Mouse (Mus musculus) hindbrain, embryonic 12.5 days (tissue): ENCODE measurements around the gene Ablim2. TPM values are rescaled to one million over a fixed set of nuclear protein-coding genes. Genes with fewer than 3 reads are reported as not detected.

Source experiments
- ATAC-seq: fragments of 200-750 bp; cut with Nextera tagmentation; 2 replicates; pipeline ENCODE4 v1.8.0; 2017; ENCODE audit warnings: moderate TSS enrichment; ENCODE audit not compliant: low FRiP score
- H3K27ac ChIP-seq: fragments of 300-500 bp; sonication (generic); 2 replicates; pipeline ENCODE4 v1.5.1; 2016; ENCODE audit warnings: mild to moderate bottlenecking
- H3K27me3 ChIP-seq: fragments of 300-500 bp; sonication (generic); 2 replicates; pipeline ENCODE4 v1.6.1; 2016; ENCODE audit warnings: mild to moderate bottlenecking
- H3K36me3 ChIP-seq: fragments of 300-500 bp; sonication (generic); 2 replicates; pipeline ENCODE4 v1.6.1; 2016; ENCODE audit warnings: mild to moderate bottlenecking
- H3K4me1 ChIP-seq: fragments of 300-500 bp; sonication (generic); 2 replicates; pipeline ENCODE4 v1.6.1; 2016
- H3K4me2 ChIP-seq: fragments of 300-500 bp; sonication (generic); replicated peaks from 2 replicates; pipeline ENCODE4 v1.6.1; 2016; ENCODE audit warnings: mild to moderate bottlenecking
- H3K4me3 ChIP-seq: fragments of 300-500 bp; sonication (generic); 2 replicates; pipeline ENCODE4 v1.5.1; 2016; ENCODE audit warnings: mild to moderate bottlenecking
- H3K9ac ChIP-seq: fragments of 300-500 bp; sonication (generic); 2 replicates; pipeline ENCODE4 v1.6.1; 2016; ENCODE audit warnings: mild to moderate bottlenecking, moderate library complexity
- H3K9me3 ChIP-seq: fragments of 300-500 bp; sonication (generic); replicated peaks from 2 replicates; pipeline ENCODE4 v1.6.1; 2016; ENCODE audit warnings: mild to moderate bottlenecking
- WGBS: fragments of 180-500 bp; shearing (Covaris S2); methylation state at CpG from one replicate; pipeline ENCODE4 v1.1.7; 2016; 5-methylcytosine and 5-hydroxymethylcytosine counted together
- polyA plus RNA-seq: library from polyadenylated mRNA; unstranded; fragments of >200 nt; fragmentation: Nextera tagmentation; extraction: Ambion mirVana; gene quantifications from 2 replicates; pipeline ENCODE4 v1.2.1, GENCODE M21; 2016

Ablim2 gene
- polyA plus RNA-seq, 1 experiment from 2014 or later: 3.9 TPM

- no peaks in the 10 kb centered on the region for H3K9me3 ChIP-seq
- ATAC-seq: no peak
- peaks cover 63% of the 10 kb centered on the region for H3K4me1 ChIP-seq
- H3K9ac ChIP-seq: no peak overlapping the region
- H3K4me2 ChIP-seq: peak overlapping the region; percentile 90
- no peaks in the 10 kb centered on the region for H3K36me3 ChIP-seq
- 87% methylated on average over 4 of the region's 4 CpGs for WGBS
- H3K4me3 ChIP-seq: 0 out of 2 replicates have a peak overlapping the region, but pooled peaks have one; percentile 93
- peaks cover 3% of the 10 kb centered on the region; the same call in 1 of the 2 replicates for H3K27me3 ChIP-seq
- no peak overlapping the region for H3K27ac ChIP-seq
Measured at GRCm38 (mm10) chr5:35895926-35896325, 138.2 kb downstream of the Ablim2 start.

GRCm38 (mm10) chr5:35896556-35896955, 138.9 kb downstream of the Ablim2 start:
- peaks cover 3% of the 10 kb centered on the region; the same call in 1 of the 2 replicates for H3K27me3 ChIP-seq
- ATAC-seq: no peak
- peaks cover 70% of the 10 kb centered on the region for H3K4me1 ChIP-seq
- H3K4me2 ChIP-seq: peak overlapping the region; percentile 90
- H3K9ac ChIP-seq: no peak overlapping the region
- WGBS: 71% methylated on average over 4 of the region's 4 CpGs
- no peaks in the 10 kb centered on the region for H3K36me3 ChIP-seq
- no peaks in the 10 kb centered on the region for H3K9me3 ChIP-seq
- no peak overlapping the region for H3K4me3 ChIP-seq
- H3K27ac ChIP-seq: peak overlapping the region; percentile 35; the same call in 1 of the 2 replicates

GRCm38 (mm10) chr5:35897147-35897546, 139.5 kb downstream of the Ablim2 start:
- H3K4me2 ChIP-seq: peak overlapping the region; percentile 90
- H3K9ac ChIP-seq: no peak overlapping the region
- 75% methylated on average over 4 of the region's 4 CpGs for WGBS
- peaks cover 70% of the 10 kb centered on the region for H3K4me1 ChIP-seq
- no peak for ATAC-seq
- H3K9me3 ChIP-seq: no peaks in the 10 kb centered on the region
- no peaks in the 10 kb centered on the region for H3K36me3 ChIP-seq
- H3K4me3 ChIP-seq: no peak overlapping the region
- peaks cover 1% of the 10 kb centered on the region; the same call in 1 of the 2 replicates for H3K27me3 ChIP-seq
- H3K27ac ChIP-seq: no peak overlapping the region; the same call in 1 of the 2 replicates

- no peaks in the 10 kb centered on the region for H3K9me3 ChIP-seq
- H3K4me2 ChIP-seq: peak overlapping the region; percentile 8; the same call in 1 of the 2 replicates
- peaks cover 75% of the 10 kb centered on the region for H3K4me1 ChIP-seq
- 52% methylated on average over 4 of the region's 4 CpGs for whole genome bisulfite sequencing
- no peak for ATAC-seq
- H3K36me3 ChIP-seq: no peaks in the 10 kb centered on the region
- H3K27ac ChIP-seq: no peak overlapping the region
- H3K4me3 ChIP-seq: no peak overlapping the region
- H3K9ac ChIP-seq: no peak overlapping the region
- no peaks in the 10 kb centered on the region for H3K27me3 ChIP-seq
Measured at GRCm38 (mm10) chr5:35898114-35898513, 140.4 kb downstream of the Ablim2 start.

- WGBS: 86% methylated on average over 3 of the region's 3 CpGs
Measured at GRCm38 (mm10) chr5:35898994-35899393, 141.3 kb downstream of the Ablim2 start.

GRCm38 (mm10) chr5:35900401-35901225, 142.9 kb downstream of the Ablim2 start:
- no peak overlapping the region for H3K4me3 ChIP-seq
- H3K27ac ChIP-seq: peak overlapping the region; percentile 35
- H3K4me2 ChIP-seq: peak overlapping the region; percentile 27
- peaks cover 88% of the 10 kb centered on the region for H3K4me1 ChIP-seq
- peak overlapping the region; percentile 8; the same call in 1 of the 2 replicates for H3K9ac ChIP-seq
- peak; percentile 21; the same call in 1 of the 2 replicates for ATAC-seq
- 24% methylated on average over 10 of the region's 10 CpGs for whole genome bisulfite sequencing
- H3K27me3 ChIP-seq: no peaks in the 10 kb centered on the region
- H3K36me3 ChIP-seq: no peaks in the 10 kb centered on the region
- no peaks in the 10 kb centered on the region for H3K9me3 ChIP-seq

More at GRCm38 (mm10) chr5:35898994-35899393, 141.3 kb downstream of the Ablim2 start:
- H3K36me3 ChIP-seq: no peaks in the 10 kb centered on the region
- no peaks in the 10 kb centered on the region for H3K9me3 ChIP-seq
- no peaks in the 10 kb centered on the region for H3K27me3 ChIP-seq
- peaks cover 84% of the 10 kb centered on the region for H3K4me1 ChIP-seq
- no peak overlapping the region for H3K4me2 ChIP-seq
- ATAC-seq: no peak
- no peak overlapping the region for H3K27ac ChIP-seq
- no peak overlapping the region for H3K9ac ChIP-seq
- no peak overlapping the region for H3K4me3 ChIP-seq

GRCm38 (mm10) chr5:35901226-35901809, 143.6 kb downstream of the Ablim2 start:
- Histone ChIP-seq H3K4me1 (peaks cover 88% of the 10 kb centered on the region), H3K4me3 (no peak overlapping the region), H3K4me2 (peak overlapping the region; percentile 27), H3K9ac (peak overlapping the region; percentile 8; the same call in 1 of the 2 replicates), H3K9me3 (no peaks in the 10 kb centered on the region), H3K36me3 (no peaks in the 10 kb centered on the region), H3K27me3 (no peaks in the 10 kb centered on the region), H3K27ac (peak overlapping the region; percentile 35; the same call in 1 of the 2 replicates)
- ATAC-seq: peak; percentile 45; the same call in 1 of the 2 replicates
- WGBS: 47% methylated on average over 12 of the region's 12 CpGs

GRCm38 (mm10) chr5:35903456-35903855, 145.8 kb downstream of the Ablim2 start:
- Histone ChIP-seq H3K4me3 (no peak overlapping the region), H3K9me3 (no peaks in the 10 kb centered on the region), H3K27me3 (no peaks in the 10 kb centered on the region), H3K36me3 (no peaks in the 10 kb centered on the region), H3K27ac (no peak overlapping the region), H3K4me2 (no peak overlapping the region), H3K4me1 (peaks cover 89% of the 10 kb centered on the region), H3K9ac (no peak overlapping the region)
- ATAC-seq: no peak
- WGBS: 69% methylated on average over 8 of the region's 8 CpGs

GRCm38 (mm10) chr5:35905283-35905682, 147.6 kb downstream of the Ablim2 start:
- Histone ChIP-seq H3K4me1 (peaks cover 89% of the 10 kb centered on the region), H3K4me3 (no peak overlapping the region), H3K4me2 (no peak overlapping the region), H3K36me3 (no peaks in the 10 kb centered on the region), H3K27me3 (no peaks in the 10 kb centered on the region), H3K9me3 (no peaks in the 10 kb centered on the region), H3K9ac (no peak overlapping the region), H3K27ac (peak overlapping the region; percentile 7; the same call in 1 of the 2 replicates)
- 58% methylated on average over 8 of the region's 8 CpGs for WGBS
- ATAC-seq: no peak

GRCm38 (mm10) chr5:35907090-35907489, 149.4 kb downstream of the Ablim2 start:
- H3K9ac ChIP-seq: no peak overlapping the region
- H3K9me3 ChIP-seq: no peaks in the 10 kb centered on the region
- no peaks in the 10 kb centered on the region for H3K27me3 ChIP-seq
- H3K4me3 ChIP-seq: no peak overlapping the region
- H3K36me3 ChIP-seq: no peaks in the 10 kb centered on the region
- peaks cover 80% of the 10 kb centered on the region for H3K4me1 ChIP-seq
- no peak for ATAC-seq
- WGBS: 70% methylated on average over 4 of the region's 4 CpGs
- H3K27ac ChIP-seq: peak overlapping the region; percentile 92
- no peak overlapping the region for H3K4me2 ChIP-seq

- H3K27me3 ChIP-seq: no peaks in the 10 kb centered on the region
- no peaks in the 10 kb centered on the region for H3K9me3 ChIP-seq
- 16% methylated on average over 15 of the region's 15 CpGs for WGBS
- peak overlapping the region; percentile 92 for H3K27ac ChIP-seq
- peaks cover 7% of the 10 kb centered on the region; the same call in 1 of the 2 replicates for H3K36me3 ChIP-seq
- no peak overlapping the region for H3K4me3 ChIP-seq
- H3K4me1 ChIP-seq: peaks cover 78% of the 10 kb centered on the region
- peak overlapping the region; percentile 32 for H3K4me2 ChIP-seq
- peak; percentile 90 for ATAC-seq
- H3K9ac ChIP-seq: peak overlapping the region; percentile 10; the same call in 1 of the 2 replicates
Measured at GRCm38 (mm10) chr5:35907633-35908426, 150.2 kb downstream of the Ablim2 start.
